Mouse (Mus musculus) v-Abl transformed pro-B cells (cell line): ENCODE data around the gene Stpg1.

ENCODE experiments used
- in situ Hi-C, 2 experiments: fragments of 400-800 bp; cut with MboI; formaldehyde crosslinking; loops; one replicate each; pipeline ENCODE4 v1.15.1; 2025; ENCODE audit not compliant: unreplicated experiment in 2 of 2

Gene Stpg1

DNA sequence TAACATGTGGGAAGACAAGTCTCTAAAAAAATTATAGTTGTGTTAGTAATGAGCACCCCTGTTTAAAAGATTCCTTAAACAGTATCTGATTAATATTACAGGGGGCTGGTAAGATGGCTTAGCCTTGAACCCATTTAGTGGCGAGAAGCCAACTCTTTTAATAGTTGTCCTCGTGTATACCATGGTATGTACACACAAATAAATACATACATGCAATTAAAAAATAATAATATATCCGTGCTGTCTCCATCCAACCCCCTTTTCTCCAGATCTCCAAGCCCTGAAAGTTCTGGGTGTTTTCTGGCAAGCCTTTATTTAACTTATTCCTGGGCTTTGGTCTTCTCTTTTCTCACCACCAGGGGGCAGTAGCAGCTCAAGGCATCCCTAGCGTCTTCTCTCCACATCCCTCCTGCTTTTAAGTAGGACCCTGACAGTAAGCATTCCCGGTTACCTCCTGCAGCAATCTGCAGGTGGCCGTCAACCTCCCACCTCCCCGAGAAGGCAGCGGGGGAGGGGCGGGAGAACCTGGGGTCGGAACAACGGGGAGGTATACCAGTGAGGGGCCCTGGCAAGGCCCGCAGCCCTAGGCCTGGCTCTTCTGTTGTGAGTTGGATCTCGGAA, 13.9 kb downstream of the Stpg1 start:
- in situ Hi-C loops, result loop anchor here (10.0 to 25.0 kb wide), 2 partner anchors 124 to 429 kb away; partner anchors contain the start of gene Hmgcl (in 2 of the 2)

DNA sequence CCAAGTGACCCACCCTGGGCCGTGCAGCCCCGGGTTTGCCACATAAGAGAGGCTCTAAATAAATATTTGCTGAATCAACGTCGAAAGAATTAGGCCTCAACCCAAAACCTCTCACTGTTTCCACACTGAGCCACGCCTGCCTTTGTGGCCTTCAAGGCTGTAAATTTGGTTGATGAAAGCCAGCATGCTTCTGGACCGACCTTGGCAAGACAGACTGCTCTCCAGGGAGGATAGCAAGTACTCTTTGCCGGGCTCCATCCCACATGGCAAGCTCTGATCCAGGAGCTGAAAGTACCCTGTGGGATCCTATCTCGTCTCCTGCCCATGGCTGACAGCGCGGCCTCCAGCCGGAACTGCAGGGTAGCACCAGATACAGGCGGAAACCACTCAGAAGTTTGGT, 14.9 kb downstream of the Stpg1 start:
- in situ Hi-C loops, result loop anchor here (10.0 to 25.0 kb wide), 2 partner anchors 125 to 428 kb away; partner anchors contain the start of gene Hmgcl (in 2 of the 2)

- in situ Hi-C loops, result loop anchor here (25.0 kb wide), 1 partner anchor 423 kb away; the partner anchor contains the start of gene Hmgcl (in 2 of the 2)
Measured at GRCm38 (mm10) chr4:135513865-135514264, 19.3 kb downstream of the Stpg1 start.

- in situ Hi-C loops, result loop anchor here (5.0 to 25.0 kb wide), 3 partner anchors 152 to 422 kb away; partner anchors contain the start of gene Hmgcl (in 2 of the 2)
Measured at GRCm38 (mm10) chr4:135514925-135515324, 20.3 kb downstream of the Stpg1 start.

GRCm38 (mm10) chr4:135516351-135517316, 22.0 kb downstream of the Stpg1 start:
- in situ Hi-C loops, result loop anchor here (5.0 to 25.0 kb wide), 3 partner anchors 151 to 421 kb away; partner anchors contain the start of gene Hmgcl (in 2 of the 2)

- in situ Hi-C loops, result loop anchor here (5.0 to 25.0 kb wide), 3 partner anchors 149 to 419 kb away; partner anchors contain the start of gene Hmgcl (in 2 of the 2)
Measured at GRCm38 (mm10) chr4:135518135-135518534, 23.5 kb downstream of the Stpg1 start.

GRCm38 (mm10) chr4:135520421-135520820, 25.8 kb downstream of the Stpg1 start:
- in situ Hi-C loops, result loop anchor here (25.0 kb wide), 1 partner anchor 417 kb away; the partner anchor contains the start of gene Hmgcl (in 2 of the 2)

- in situ Hi-C loops, result loop anchor here (25.0 kb wide), 1 partner anchor 413 kb away; the partner anchor contains the start of gene Hmgcl (in 2 of the 2)
Measured at GRCm38 (mm10) chr4:135523939-135524338, 29.3 kb downstream of the Stpg1 start.

DNA sequence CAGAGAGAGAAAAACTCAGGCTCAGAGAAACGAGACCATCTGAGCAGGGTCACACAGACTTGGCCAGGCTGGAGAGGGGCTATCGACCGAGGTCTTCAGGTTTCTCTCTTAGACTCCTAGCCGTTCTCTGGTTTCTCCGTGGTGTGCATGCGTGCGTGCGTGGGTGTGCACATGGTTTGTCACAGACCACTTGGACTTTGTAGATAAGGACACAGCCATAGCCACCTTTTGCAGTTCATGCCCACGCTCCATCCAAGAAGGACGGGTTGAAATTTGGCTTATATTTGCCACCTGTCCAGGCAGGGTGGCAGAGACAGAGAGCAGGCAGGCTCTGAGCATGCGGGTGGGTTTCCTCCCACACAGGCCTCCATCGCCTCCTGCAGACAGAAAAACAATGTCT, 30.5 kb downstream of the Stpg1 start:
- in situ Hi-C loops, result no loop called here

- in situ Hi-C loops, result no loop called here
Measured at GRCm38 (mm10) chr4:135526039-135526710, 31.6 kb downstream of the Stpg1 start.

- in situ Hi-C loops, result no loop called here
Measured at GRCm38 (mm10) chr4:135530270-135530669, 35.7 kb downstream of the Stpg1 start.

DNA sequence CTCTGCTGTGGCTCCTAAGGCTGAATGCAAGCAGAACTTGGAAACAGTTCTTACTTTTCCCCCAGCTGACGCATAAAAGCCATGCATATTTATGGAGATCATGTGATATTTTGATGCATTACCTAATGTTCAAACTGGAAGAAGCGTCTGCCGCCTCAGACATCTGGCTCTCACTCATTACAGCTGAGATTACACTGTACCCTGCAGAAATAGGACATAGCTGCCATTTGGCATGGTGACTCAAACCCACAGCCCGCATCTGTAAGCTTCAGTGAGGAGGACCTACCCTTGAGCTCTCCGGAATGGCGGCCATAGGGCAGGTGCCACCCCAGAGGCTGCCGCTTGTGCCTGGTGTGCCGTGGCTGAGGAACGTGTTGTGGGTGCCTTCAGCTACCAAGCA, 36.6 kb downstream of the Stpg1 start:
- in situ Hi-C loops, result no loop called here

DNA sequence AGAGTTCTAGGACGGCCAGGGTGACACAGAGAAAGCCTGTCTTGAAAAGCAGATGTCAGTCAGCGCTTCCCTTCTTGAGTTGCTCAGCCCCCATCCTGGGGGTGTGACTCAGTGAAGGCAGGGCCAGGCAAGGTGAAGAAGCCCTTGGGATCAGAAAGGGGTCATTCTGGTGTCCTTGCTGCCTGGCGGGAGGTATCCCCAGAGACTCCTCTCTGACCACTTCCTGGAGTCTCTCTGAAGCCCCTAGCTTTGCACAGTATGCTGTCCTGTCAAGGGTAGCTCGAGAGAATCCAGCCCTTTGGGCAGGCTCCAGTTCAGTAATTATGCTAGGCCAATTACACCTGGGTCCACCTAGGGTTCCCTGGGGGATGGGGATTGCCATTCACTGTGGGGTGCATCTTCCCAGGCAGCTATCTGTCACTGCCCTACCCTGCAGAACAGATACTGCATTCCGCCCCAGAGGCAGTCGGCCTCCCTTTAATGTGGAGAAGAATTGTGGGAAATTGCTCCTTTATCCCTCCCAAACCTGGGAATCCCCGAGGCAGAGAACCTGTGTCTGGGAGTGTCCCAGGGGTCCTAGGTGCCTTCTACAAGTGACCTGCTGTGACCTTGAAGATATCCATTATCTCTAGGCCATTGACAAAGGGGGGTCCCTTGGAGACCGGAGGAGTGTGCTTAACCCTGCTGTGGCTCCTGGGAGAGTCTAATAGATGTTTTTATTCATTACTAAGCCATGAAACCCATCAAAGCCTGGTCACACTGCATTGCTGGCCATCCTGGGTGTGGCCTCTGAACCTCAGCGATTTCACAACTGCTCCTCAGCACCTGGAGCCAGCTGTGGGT, 37.4 kb downstream of the Stpg1 start:
- in situ Hi-C loops, result no loop called here

GRCm38 (mm10) chr4:135533001-135533400, 38.4 kb downstream of the Stpg1 start:
- in situ Hi-C loops, result no loop called here

DNA sequence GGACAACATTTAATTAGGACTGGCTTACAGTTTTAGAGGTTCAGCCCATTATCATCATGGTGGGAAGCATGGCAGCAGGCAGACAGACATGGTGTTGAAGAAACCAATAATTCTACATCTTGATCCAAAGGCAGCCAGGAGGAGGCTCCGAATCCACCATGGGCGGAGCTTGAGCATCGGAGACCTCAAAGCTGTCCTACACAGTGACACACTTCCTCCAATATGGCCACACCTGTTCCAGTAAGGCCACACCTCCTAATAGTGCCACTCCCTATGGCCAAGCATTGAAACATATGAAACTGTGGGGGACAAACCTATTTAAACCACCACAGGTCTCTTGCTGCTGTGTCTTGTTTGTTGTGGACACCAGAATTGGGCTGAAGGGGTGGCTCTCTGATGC, 40.4 kb downstream of the Stpg1 start:
- in situ Hi-C loops, result no loop called here

GRCm38 (mm10) chr4:135539056-135539455, 44.5 kb downstream of the Stpg1 start:
- in situ Hi-C loops, result no loop called here

DNA sequence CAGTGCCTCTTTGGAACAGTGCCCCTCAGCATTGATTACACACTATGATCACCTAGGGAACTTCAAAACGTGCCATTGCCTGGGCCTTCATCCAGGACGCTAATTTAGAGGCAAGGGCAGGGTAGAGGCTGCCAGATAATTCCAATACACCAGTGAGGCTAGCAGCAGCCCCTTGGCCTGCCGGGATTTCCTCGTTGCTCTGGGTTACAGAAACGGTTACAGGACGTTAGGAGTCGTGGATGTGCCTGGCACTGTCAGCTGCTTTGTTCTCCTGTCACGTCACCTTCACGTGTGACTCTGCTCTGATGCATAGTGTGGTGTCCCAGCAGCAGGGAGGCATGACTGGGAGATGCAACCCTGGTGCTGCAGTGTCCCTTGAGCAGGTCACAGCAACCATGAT, 45.5 kb downstream of the Stpg1 start:
- in situ Hi-C loops, result no loop called here

DNA sequence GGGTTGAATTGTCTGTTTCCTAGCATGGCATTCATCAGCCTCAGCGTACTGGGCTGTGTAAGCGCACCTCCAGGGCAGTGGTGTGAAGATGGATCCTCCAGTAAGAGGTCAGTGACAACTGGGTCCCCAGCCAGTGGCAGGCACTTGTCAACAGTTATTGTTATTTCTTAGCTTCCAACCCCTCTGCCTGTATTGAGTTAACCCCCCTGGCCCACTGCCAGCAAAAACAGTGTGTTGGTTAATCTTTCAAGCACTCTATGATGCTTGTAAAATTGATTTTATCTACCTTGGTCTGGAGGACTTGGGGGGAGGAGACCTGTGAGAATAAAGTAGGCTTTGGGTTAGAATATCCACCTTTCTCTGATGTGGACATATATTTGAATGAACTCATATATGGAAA, 49.7 kb downstream of the Stpg1 start:
- in situ Hi-C loops, result no loop called here

DNA sequence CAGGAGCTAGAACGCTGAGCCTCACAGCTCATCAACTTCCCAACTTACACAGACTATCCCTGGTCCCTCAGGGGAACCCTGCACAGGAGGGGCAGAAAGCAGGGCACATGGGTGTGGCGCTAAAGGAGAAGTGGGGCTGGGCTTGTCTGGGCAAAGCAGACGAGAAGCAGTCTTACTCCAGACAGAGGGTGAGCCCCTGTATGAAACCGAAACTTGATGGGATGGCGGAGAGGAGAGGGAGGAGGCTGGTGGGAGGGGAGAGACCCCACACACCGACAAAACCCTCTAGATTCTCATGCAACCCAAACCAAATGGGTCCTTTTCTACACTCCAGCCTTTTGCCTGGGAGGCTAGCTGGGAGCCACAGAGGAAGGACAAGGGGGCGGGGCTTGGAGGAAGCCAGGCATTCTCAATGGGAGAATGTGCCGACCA, 50.5 kb downstream of the Stpg1 start:
- in situ Hi-C loops, result no loop called here
